Mouse (Mus musculus): Measurements from ENCODE around the gene En2.

Gene En2

GRCm38 (mm10) chr5:28159891-28160470 is 5.5 kb upstream of the En2 start:
- no peak for DNase-seq (ENCODE audit: low spot score in 2 of 2)

DNA sequence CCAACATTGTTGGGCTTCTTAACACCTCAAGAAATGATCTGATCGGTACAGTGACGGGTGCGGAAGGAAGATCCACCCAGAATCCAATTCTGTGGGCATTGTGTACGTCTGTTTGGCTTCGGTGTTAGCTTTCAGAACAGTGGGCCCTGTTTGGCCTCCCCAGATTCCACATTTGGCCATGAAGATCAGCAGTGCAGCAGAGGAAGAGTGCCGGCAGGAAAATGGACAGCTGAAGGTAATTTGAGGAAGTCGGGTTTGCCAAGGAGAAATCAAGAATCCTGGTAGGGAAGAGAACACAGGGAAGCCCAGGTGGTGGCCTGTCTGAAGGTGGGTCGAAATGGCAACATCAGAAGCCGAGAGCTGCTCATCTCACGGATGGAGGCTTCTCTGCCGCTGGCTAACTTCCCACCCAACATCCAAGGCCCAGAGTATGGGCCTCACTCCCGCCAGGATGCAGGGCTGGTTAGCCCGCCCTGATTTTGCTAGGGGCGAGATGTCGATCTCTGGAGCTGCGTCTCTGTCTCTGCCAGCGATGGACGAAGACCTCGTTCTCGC is 4.0 kb upstream of the En2 start:
- no peak for DNase-seq (ENCODE audit: low spot score in 2 of 2)

DNA sequence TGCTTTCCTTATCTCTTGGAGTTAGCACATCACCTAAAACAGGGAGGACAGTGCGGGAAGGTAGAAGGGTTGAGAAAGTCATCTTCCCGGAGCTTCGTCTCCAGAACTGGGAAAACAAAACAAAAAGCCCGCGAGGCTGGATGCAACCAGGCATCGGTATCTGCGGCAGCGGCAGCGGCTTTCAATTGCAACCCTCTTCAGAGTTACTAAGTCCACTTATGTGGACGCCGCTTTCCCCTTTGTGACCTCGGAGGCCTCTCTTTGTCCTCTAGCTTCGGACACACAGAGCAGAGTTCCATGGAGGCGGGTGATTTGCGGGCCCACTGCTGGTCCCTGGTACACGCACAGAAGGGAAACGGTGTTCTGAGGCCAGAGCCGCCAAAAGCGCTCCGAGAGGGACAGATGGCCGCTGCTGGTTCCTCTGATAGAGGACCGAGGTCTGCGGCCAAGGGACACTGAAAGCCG is 3.5 kb upstream of the En2 start:
- DNase-seq (ENCODE audit: low spot score in 2 of 2): no peak

DNA sequence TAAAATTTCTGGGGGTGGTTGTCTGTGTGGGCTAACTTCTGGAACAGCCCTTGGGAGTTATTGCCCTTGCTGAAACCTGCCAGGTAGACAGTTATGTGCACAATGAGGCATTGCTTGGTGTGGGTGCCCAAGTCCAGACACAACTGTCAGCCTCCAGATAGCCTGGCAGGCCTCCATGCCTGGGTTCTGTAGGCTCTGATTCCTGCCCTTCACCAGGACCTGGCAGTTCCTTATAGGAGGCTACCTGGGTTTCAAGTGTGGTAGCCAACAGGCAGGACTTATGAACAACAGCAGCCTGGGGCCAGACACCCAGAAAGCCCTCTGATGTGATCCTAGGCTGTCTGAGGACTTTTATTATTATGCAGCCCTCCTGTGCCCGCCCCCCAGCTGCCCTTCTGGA is 1.6 kb upstream of the En2 start:
- DNase-seq (ENCODE audit: low spot score in 2 of 2): no peak

DNA sequence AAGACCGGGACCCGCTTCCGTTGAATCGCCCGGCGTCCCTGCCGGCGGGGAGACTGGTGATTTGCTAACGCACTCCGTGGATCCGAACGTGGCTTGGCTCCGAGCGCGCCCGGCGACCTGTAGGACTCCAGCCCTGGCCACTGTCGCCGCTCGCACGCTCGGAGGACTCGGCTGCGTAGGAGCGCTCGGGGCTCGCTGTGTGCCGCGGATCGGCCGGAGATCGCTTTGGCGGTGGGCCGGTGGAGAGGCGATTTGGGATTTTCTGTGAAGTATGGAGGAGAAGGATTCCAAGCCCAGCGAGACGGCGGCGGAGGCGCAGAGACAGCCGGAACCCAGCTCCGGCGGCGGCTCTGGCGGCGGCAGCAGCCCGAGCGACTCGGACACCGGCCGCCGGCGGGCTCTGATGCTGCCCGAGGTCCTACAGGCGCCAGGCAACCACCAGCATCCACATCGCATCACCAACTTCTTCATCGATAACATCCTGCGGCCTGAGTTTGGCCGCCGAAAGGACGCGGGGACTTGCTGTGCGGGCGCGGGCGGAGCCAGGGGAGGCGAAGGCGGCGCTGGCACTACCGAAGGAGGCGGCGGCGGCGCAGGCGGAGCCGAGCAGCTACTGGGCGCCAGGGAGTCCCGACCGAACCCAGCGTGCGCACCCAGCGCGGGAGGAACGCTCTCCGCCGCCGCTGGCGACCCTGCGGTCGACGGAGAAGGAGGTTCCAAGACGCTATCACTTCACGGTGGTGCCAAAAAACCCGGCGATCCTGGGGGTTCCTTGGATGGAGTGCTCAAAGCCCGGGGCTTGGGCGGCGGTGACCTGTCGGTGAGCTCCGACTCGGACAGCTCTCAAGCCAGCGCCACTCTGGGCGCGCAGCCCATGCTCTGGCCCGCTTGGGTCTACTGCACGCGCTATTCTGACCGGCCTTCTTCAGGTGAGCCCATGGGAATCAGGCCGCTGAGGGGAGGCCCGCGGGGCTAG is 1.1 kb downstream of the En2 start:
- no peak for DNase-seq (ENCODE audit: low spot score in 2 of 2)

- peak in 1 of 2 experiments; percentile 20 for DNase-seq (ENCODE audit: low spot score in 2 of 2)
These were observed 2.2 kb downstream of the En2 start for GRCm38 (mm10) chr5:28167611-28168252.

DNA sequence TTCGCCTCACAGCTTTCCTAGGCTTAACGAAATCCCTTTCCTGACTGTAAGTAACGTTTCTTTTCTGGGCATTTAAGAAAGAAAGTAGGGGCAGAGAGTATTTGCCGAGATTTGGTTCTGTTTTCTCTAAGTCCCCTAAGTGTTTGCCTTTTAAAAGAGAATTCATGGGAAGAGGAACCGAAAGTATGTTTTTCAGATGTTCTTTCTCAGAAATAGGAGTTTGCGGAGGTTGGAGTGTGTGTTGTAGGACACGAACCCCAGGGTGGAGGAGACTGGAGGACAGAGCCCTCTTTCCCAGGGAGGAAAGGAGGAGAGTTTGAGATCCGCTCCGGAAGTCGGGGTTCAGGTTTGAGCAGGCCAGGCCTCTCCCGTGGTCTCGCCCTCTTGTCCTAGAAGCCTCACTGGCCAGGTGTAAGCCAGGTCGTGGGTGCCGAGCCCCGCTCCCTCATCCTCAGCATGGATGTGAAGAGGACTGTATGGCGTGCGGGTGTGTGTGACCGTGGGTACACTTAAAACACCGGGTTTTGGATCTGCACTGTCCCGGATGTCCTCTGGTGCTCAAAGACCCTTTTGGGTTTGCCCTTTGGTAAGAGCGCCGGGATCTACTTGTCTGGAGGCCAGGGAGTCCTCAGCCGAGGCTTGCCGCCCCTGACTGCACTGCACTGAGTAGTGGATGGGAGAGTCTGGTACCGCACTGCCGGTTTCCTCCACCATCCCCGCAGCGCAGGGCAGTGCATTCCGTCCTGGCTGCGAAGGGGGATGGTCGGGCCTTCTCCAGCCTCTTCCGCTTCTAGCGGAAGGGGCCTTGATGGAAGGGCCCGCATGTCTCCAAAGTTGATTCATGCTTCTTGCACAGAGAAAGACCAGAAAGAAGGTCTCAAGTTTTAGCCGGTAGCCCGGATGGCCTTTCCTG is 3.0 kb downstream of the En2 start:
- DNase-seq (ENCODE audit: low spot score in 2 of 2): no peak

- no peak for DNase-seq (ENCODE audit: low spot score in 2 of 2)
These were observed 3.8 kb downstream of the En2 start for GRCm38 (mm10) chr5:28169166-28169801.

- DNase-seq (ENCODE audit: low spot score in 2 of 2): no peak
These were observed 4.6 kb downstream of the En2 start for GRCm38 (mm10) chr5:28170081-28170480.

DNA sequence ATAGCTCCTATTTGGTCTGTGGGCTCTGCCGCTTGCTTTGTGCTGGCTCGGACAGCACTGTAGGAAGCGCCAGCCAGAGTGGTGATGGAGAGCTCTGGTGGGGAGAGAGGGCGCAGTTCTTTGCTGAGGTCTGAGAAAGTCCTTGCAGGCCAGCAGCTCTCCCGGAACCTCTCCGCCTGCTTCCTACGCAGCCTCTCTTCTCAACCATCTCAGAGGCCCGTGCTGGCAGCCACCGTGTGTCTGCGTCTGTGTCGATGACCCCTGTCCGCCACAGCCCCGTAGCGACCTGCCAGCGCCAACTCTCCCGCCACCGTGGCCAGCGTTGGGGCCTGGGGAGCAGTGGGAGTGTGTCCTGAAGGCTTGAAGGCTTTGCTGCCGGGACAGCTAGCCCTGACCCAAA is 5.4 kb downstream of the En2 start:
- no peak for DNase-seq (ENCODE audit: low spot score in 2 of 2)

DNA sequence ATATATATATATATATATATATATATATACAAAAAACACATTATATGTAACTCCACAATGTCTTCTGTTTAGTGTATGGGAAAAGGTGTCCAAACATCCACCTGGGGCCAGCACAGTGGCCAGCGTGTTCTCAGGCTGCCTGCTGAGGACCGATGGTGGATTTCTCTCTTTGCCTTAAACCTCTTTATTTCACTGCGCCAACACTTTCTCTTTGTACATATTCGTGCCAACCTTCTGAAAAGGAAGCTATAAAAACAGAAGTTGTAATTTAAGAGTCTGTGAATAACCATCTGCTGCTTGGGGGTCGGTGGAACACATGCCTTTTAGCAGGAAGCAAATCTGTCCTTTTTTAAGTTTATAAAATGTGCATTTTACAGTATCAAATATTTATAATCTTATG is 6.2 kb downstream of the En2 start:
- no peak for DNase-seq (ENCODE audit: low spot score in 2 of 2)

DNA sequence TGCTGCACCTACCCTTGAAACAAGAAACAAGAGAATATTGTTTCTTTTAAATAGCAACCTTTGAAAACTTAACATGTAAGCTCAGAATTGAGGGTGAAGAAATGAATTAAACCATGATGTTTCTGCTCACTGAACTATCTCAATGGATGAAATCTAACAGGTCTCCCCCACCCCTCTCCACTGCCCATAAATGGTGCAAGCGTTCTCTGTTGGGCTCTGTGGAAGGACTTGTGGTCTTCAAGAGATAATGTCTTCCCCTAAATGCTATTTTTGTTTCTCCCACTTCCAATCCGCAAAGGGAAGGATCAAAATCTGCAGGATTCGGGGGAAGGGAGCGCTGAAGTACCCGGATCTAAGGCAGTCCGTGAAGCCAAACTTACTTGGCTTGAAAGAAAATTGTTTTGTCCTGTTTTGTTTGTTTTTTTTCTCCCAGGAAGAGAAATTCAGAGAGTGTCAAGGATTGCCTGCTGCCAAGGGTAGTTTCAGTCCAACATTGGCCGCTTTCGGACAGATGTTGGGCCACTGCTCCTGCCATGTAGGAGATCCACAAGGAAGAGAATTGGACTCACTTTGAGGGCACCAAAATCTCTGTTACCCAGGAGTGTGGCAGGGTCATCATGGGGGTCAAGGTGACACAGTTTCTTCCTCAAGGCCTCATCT is 6.9 kb downstream of the En2 start:
- no peak for DNase-seq (ENCODE audit: low spot score in 2 of 2)

GRCm38 (mm10) chr5:28172921-28173670 is 7.6 kb downstream of the En2 start:
- DNase-seq (ENCODE audit: low spot score in 2 of 2): no peak

DNA sequence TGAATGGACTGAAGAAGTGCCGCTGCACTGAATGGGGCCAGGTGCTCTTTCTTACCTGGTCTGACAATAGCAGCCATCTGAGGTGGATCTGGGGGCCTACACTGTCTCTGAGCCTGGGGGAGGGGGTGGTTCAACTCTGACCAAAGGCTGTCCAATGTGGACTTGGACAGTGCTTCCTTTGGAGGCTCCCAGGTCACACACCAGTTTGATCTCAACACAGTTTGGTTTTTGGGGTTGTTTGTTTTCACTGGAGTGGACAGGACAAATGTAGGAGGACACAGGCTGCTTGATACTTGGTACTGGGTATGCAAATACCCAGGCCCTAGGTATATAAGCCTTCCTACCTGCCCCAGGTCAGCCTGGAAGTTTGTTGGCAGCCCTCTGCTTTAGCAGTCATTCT is 8.2 kb downstream of the En2 start:
- DNase-seq (ENCODE audit: low spot score in 2 of 2): no peak

GRCm38 (mm10) chr5:28174086-28174485 is 8.6 kb downstream of the En2 start:
- DNase-seq (ENCODE audit: low spot score in 2 of 2): no peak

DNA sequence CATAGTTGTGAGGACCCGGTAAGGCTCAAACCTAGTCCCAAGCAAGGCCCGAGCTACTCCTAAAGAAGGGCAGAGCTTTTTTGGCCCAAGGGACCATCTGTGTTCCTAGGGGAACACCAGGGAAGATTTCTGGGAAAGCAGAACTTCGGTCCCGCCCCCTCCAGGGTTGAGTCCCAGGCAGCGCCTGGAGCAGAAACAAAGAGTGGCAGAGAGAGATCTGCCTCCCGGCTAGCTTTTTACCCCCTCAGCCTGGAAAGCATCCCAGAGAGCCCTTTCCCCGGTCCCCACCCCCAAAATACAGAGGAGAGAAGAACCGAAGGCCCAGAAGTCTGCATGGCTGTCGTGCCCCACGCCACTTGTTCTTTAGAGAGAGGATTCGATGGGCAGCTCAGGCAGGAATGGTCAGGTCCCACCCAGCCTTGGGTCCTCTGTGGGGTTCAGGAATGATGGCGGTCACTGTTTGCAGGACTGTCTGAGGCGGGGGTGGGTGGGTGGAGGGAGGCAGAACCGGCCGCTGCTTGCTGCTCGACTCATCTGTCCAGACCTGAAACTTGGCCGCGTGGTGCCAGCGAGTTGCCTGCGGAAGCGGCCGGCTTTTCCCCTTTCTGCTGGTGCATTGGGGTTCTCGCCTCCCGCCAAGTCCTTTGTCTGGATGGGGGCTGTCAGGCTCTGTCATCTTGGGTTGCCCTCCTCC is 9.5 kb downstream of the En2 start:
- DNase-seq (ENCODE audit: low spot score in 2 of 2): no peak

GRCm38 (mm10) chr5:28175570-28175919 is 10.1 kb downstream of the En2 start:
- no peak for DNase-seq (ENCODE audit: low spot score in 2 of 2)

GRCm38 (mm10) chr5:28176023-28176422 is 10.5 kb downstream of the En2 start:
- no peak for DNase-seq (ENCODE audit: low spot score in 2 of 2)

DNA sequence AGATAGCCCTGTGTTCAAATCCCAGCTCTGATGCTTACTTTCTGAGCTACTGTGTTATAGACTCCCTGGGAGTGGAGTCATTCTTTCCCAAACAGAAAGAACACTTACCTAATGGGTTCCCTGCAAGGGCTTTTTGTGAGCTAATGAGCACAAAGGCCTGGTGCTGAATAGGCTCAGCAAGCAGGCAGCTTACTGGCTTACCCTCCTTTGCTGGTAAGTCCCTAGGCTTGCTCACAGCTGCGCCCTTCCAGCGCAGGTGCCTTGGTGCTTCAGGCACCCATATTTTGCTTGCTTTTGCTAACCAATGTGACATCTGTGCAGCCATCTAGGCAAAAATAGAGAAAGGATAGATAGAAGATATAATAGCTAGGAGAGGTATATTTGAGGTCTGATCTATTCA is 11.1 kb downstream of the En2 start:
- DNase-seq (ENCODE audit: low spot score in 2 of 2): no peak
